Mouse (Mus musculus) B cell, adult (primary cell): Measurements from ENCODE around the gene Tnfaip2. TPM values are rescaled to one million over a fixed set of nuclear protein-coding genes. Genes with fewer than 3 reads are reported as not detected.

Experiments used
- total RNA-seq: library from RNA; stranded (reverse); gene quantifications from 4 replicates; pipeline ENCODE4 v1.2.4, GENCODE M21; 2023; ENCODE audit not compliant: inconsistent age

The Tnfaip2 gene
- total RNA-seq = 1.9 to 6.4 TPM (median 4.6 TPM) in 4 replicates

GRCm38 (mm10) chr12:111442309-111443010, at the start of gene Tnfaip2:
TSS of gene Tnfaip2 (plus strand) at chr12:111442469.

GRCm38 (mm10) chr12:111406622-111407021, 35.6 kb upstream of the Tnfaip2 start, which contains the start of gene Lbhd2:
TSS of gene Lbhd2 (plus strand) at chr12:111406809.

GRCm38 (mm10) chr12:111416921-111417779, 25.1 kb upstream of the Tnfaip2 start, which contains the start of gene Exoc3l4:
TSS of gene Exoc3l4 (plus strand) at chr12:111417017.

GRCm38 (mm10) chr12:111485652-111486306, 43.5 kb downstream of the Tnfaip2 start, which contains the start of gene Gm266:
TSS of gene Gm266 (minus strand) at chr12:111485823.

Other genes with a start within 250 kb of the Tnfaip2 start
- gene Amn, start 171.4 kb upstream of the Tnfaip2 start, total RNA-seq = 3.9 to 7.1 TPM (median 5.8 TPM) in 4 replicates
- 9.8 to 11.8 TPM (median 11.0 TPM) in 4 replicates for gene Cdc42bpb, start 64.8 kb upstream of the Tnfaip2 start, total RNA-seq
- gene Lbhd2, start 35.7 kb upstream of the Tnfaip2 start, total RNA-seq = not detected in 4 replicates
- not detected in 4 replicates for gene Exoc3l4, start 25.5 kb upstream of the Tnfaip2 start, total RNA-seq
- gene Gm266, start 43.4 kb downstream of the Tnfaip2 start, total RNA-seq = not detected in 4 replicates
- 1,143 to 1,183 TPM (median 1,153 TPM) in 4 replicates for gene Eif5, start 95.5 kb downstream of the Tnfaip2 start, total RNA-seq
- gene Mark3, start 132.1 kb downstream of the Tnfaip2 start, total RNA-seq = 78.0 to 91.5 TPM (median 82.6 TPM) in 4 replicates
- gene Ckb, start 229.9 kb downstream of the Tnfaip2 start, total RNA-seq = 1.2 to 2.4 TPM (median 1.6 TPM) in 4 replicates
- gene Trmt61a, start 235.6 kb downstream of the Tnfaip2 start, total RNA-seq = 14.8 to 18.2 TPM (median 15.2 TPM) in 4 replicates